Mouse (Mus musculus): ENCODE results near the gene Heatr4. TPM values are rescaled to one million over a fixed set of nuclear protein-coding genes. Genes with fewer than 3 reads are reported as not detected.
"Not testable (repeated sequence)": the region's sequence is repeated elsewhere in the genome, so short reads cannot be mapped to it uniquely, and the experiment has no call there.

Heatr4 gene
- not detected in 2 replicates for polyA plus RNA-seq (2015; fragmentation: Nextera tagmentation; extraction: Ambion mirVana)

- Histone ChIP-seq H3K36me3 (no peaks in the 10 kb centered on the region), H3K4me3 (replicated peaks) (no peak within 1 kb of the TSS), H3K27me3 (replicated peaks) (no peaks in the 10 kb centered on the region), H3K4me2 (no peak within 1 kb of the TSS), H3K9ac (replicated peaks) (no peak within 1 kb of the TSS), H3K4me1 (peaks cover 9% of the 10 kb centered on the region), H3K9me3 (replicated peaks) (no peaks in the 10 kb centered on the region), H3K27ac (replicated peaks) (no peak within 1 kb of the TSS)
- 80% methylated on average over 4 of the region's 4 CpGs for WGBS
- no peak for ATAC-seq (ENCODE audit: low FRiP score)
These were observed at the start of gene Heatr4 for GRCm38 (mm10) chr12:83984752-83985151. Gene Heatr4, minus strand, starts transcription at chr12:83984852.

GRCm38 (mm10) chr12:84034108-84034507 lies 49.5 kb upstream of the Heatr4 start:
- Histone ChIP-seq H3K4me3 (replicated peaks) (no peak overlapping the region), H3K4me1 (0 out of 2 replicates have a peak, but pooled peaks cover 3% of the 10 kb centered on the region), H3K36me3 (no peaks in the 10 kb centered on the region), H3K27ac (replicated peaks) (no peak overlapping the region), H3K4me2 (no peak overlapping the region), H3K27me3 (replicated peaks) (no peaks in the 10 kb centered on the region), H3K9ac (replicated peaks) (no peak overlapping the region), H3K9me3 (replicated peaks) (no peaks in the 10 kb centered on the region)
- no peak for ATAC-seq (ENCODE audit: low FRiP score)
- WGBS: 54% methylated on average over 4 of the region's 4 CpGs

- H3K36me3 ChIP-seq; H3K4me2 ChIP-seq; H3K9me3 ChIP-seq (replicated peaks); H3K27ac ChIP-seq (replicated peaks); H3K27me3 ChIP-seq (replicated peaks); H3K4me1 ChIP-seq; H3K9ac ChIP-seq (replicated peaks); H3K4me3 ChIP-seq (replicated peaks); ATAC-seq (ENCODE audit: low FRiP score): not testable (repeated sequence)
- 85% methylated on average over 2 of the region's 2 CpGs for WGBS
These were observed 48.6 kb upstream of the Heatr4 start for GRCm38 (mm10) chr12:84033302-84033701.

GRCm38 (mm10) chr12:84032854-84033253 lies 48.2 kb upstream of the Heatr4 start:
- Histone ChIP-seq H3K27me3 (replicated peaks) (no peaks in the 10 kb centered on the region), H3K4me2 (no peak overlapping the region), H3K9me3 (replicated peaks) (no peaks in the 10 kb centered on the region), H3K36me3 (no peaks in the 10 kb centered on the region), H3K4me3 (replicated peaks) (no peak overlapping the region), H3K9ac (replicated peaks) (no peak overlapping the region), H3K4me1 (no peaks in the 10 kb centered on the region), H3K27ac (replicated peaks) (no peak overlapping the region)
- WGBS: 85% methylated on average over 4 of the region's 4 CpGs
- ATAC-seq (ENCODE audit: low FRiP score): no peak

GRCm38 (mm10) chr12:84030659-84031332 lies 46.1 kb upstream of the Heatr4 start:
- Histone ChIP-seq H3K27me3 (replicated peaks) (no peaks in the 10 kb centered on the region), H3K9me3 (replicated peaks) (no peaks in the 10 kb centered on the region), H3K27ac (replicated peaks) (no peak overlapping the region), H3K4me2 (no peak overlapping the region), H3K9ac (replicated peaks) (no peak overlapping the region), H3K4me1 (no peaks in the 10 kb centered on the region), H3K4me3 (replicated peaks) (no peak overlapping the region), H3K36me3 (no peaks in the 10 kb centered on the region)
- 72% methylated on average over 4 of the region's 4 CpGs for WGBS
- ATAC-seq (ENCODE audit: low FRiP score): peak; percentile 63; the same call in 1 of the 2 replicates

- H3K4me1 ChIP-seq; H3K27ac ChIP-seq (replicated peaks); H3K9me3 ChIP-seq (replicated peaks); H3K4me2 ChIP-seq; ATAC-seq (ENCODE audit: low FRiP score); H3K9ac ChIP-seq (replicated peaks); H3K36me3 ChIP-seq; H3K4me3 ChIP-seq (replicated peaks); H3K27me3 ChIP-seq (replicated peaks): not testable (repeated sequence)
- WGBS: 98% methylated on average over 1 of the region's 1 CpGs
These were observed 44.4 kb upstream of the Heatr4 start for GRCm38 (mm10) chr12:84029043-84029442.

- H3K36me3 ChIP-seq; H3K9me3 ChIP-seq (replicated peaks); H3K9ac ChIP-seq (replicated peaks); ATAC-seq (ENCODE audit: low FRiP score); H3K4me2 ChIP-seq; H3K4me3 ChIP-seq (replicated peaks); H3K27ac ChIP-seq (replicated peaks); H3K4me1 ChIP-seq; H3K27me3 ChIP-seq (replicated peaks): not testable (repeated sequence)
- 42% methylated on average over 3 of the region's 3 CpGs for WGBS
These were observed 43.7 kb upstream of the Heatr4 start for GRCm38 (mm10) chr12:84028328-84028727.

GRCm38 (mm10) chr12:84025888-84026287 lies 41.2 kb upstream of the Heatr4 start:
- Histone ChIP-seq H3K9ac (replicated peaks) (no peak overlapping the region), H3K4me2 (no peak overlapping the region), H3K27me3 (replicated peaks) (no peaks in the 10 kb centered on the region), H3K27ac (replicated peaks) (no peak overlapping the region), H3K4me1 (no peaks in the 10 kb centered on the region), H3K36me3 (no peaks in the 10 kb centered on the region), H3K4me3 (replicated peaks) (no peak overlapping the region), H3K9me3 (replicated peaks) (no peaks in the 10 kb centered on the region)
- ATAC-seq (ENCODE audit: low FRiP score): no peak
- 89% methylated on average over 7 of the region's 7 CpGs for WGBS

GRCm38 (mm10) chr12:84023052-84023745 lies 38.5 kb upstream of the Heatr4 start:
- no peak overlapping the region for H3K9ac ChIP-seq (replicated peaks)

GRCm38 (mm10) chr12:84022266-84022665 lies 37.6 kb upstream of the Heatr4 start:
- H3K9ac ChIP-seq (replicated peaks); H3K27me3 ChIP-seq (replicated peaks); H3K4me2 ChIP-seq; H3K36me3 ChIP-seq; H3K4me1 ChIP-seq; H3K4me3 ChIP-seq (replicated peaks); H3K27ac ChIP-seq (replicated peaks); H3K9me3 ChIP-seq (replicated peaks); ATAC-seq (ENCODE audit: low FRiP score): not testable (repeated sequence)
- 98% methylated on average over 4 of the region's 4 CpGs for WGBS

More at GRCm38 (mm10) chr12:84023052-84023745, 38.5 kb upstream of the Heatr4 start:
- Histone ChIP-seq H3K4me3 (replicated peaks) (no peak overlapping the region), H3K27me3 (replicated peaks) (no peaks in the 10 kb centered on the region), H3K4me1 (no peaks in the 10 kb centered on the region), H3K36me3 (no peaks in the 10 kb centered on the region), H3K27ac (replicated peaks) (no peak overlapping the region), H3K4me2 (no peak overlapping the region), H3K9me3 (replicated peaks) (no peaks in the 10 kb centered on the region)
- ATAC-seq (ENCODE audit: low FRiP score): no peak
- 87% methylated on average over 9 of the region's 9 CpGs for WGBS

GRCm38 (mm10) chr12:84020528-84020927 lies 35.9 kb upstream of the Heatr4 start:
- not testable (repeated sequence) for H3K4me2 ChIP-seq; H3K9ac ChIP-seq (replicated peaks); H3K36me3 ChIP-seq; ATAC-seq (ENCODE audit: low FRiP score); H3K4me1 ChIP-seq; H3K9me3 ChIP-seq (replicated peaks); H3K4me3 ChIP-seq (replicated peaks); H3K27ac ChIP-seq (replicated peaks); H3K27me3 ChIP-seq (replicated peaks)
- WGBS: 57% methylated on average over 7 of the region's 7 CpGs

GRCm38 (mm10) chr12:84013701-84014100 lies 29.0 kb upstream of the Heatr4 start:
- WGBS: 92% methylated on average over 7 of the region's 7 CpGs

More at GRCm38 (mm10) chr12:84013701-84014100, 29.0 kb upstream of the Heatr4 start:
- Histone ChIP-seq H3K36me3 (no peaks in the 10 kb centered on the region; the same call in 1 of the 2 replicates), H3K27ac (replicated peaks) (no peak overlapping the region), H3K4me2 (peak overlapping the region; percentile 60), H3K9ac (replicated peaks) (no peak overlapping the region), H3K4me1 (peaks cover 28% of the 10 kb centered on the region), H3K4me3 (replicated peaks) (no peak overlapping the region), H3K27me3 (replicated peaks) (no peaks in the 10 kb centered on the region), H3K9me3 (replicated peaks) (no peaks in the 10 kb centered on the region)
- no peak for ATAC-seq (ENCODE audit: low FRiP score)
